Mouse (Mus musculus): ENCODE measurements around the gene Cfap77.

DNA sequence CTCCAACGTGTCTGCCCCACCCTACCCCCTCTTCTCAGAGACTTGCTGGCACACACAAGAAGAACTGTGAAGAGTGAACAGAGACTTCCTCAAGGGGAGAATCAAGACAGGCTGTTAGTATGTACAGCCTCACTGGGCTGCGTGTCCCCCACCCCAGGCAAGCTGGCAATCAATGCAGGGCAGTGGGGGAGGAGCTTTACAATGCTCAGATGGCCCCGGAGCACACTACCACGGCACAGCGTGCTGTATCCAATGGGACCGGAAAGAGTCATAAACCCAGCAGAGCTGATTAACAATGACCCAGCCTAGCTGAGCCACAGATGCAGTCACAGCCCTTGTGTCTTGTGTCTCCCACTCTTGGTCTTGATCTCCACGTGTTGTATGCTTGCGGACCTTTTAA, 43.9 kb upstream of the Cfap77 start:
- TF ChIP-seq CTCF (IDR thresholded peaks at IDR 0.05; ENCODE audit: low read depth, low read length) (no peak), GATA1 (IDR thresholded peaks at IDR 0.05; ENCODE audit: borderline replicate concordance, low read length) (no peak), TAL1 (conservative IDR thresholded peaks at IDR 0.05; ENCODE audit: low read depth, low read length) (no peak)
